Mouse (Mus musculus): ENCODE measurements around the gene Fam234a.
"Not testable (repeated sequence)": the region's sequence is repeated elsewhere in the genome, so short reads cannot be mapped to it uniquely, and the experiment has no call there.

Fam234a gene

GRCm38 (mm10) chr17:26175248-26175647 is 68.8 kb downstream of the Fam234a start:
- not testable (repeated sequence) for DNase-seq (ENCODE audit: low spot score in 2 of 2)

DNA sequence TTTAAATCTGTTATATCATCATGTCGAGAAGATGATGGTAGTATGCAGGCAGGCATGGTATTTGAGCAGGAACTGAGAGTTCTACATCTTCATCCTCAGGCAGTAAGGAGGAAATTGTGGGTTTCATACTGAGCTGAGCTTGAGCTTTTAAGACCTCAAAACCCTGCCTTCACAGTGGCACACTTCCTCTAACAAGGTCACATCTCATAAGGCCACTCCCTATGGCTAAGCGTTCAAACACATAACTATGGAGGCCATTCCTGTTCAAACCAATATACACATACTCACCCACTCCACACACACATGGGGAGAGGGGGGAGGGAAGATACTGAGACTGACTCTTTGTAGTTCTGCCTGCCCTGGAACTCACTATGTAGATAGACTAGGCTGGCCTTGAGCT is 76.0 kb downstream of the Fam234a start:
- DNase-seq (ENCODE audit: low spot score in 2 of 2): no peak

GRCm38 (mm10) chr17:26162736-26163135 is 81.3 kb downstream of the Fam234a start:
- no peak for DNase-seq (ENCODE audit: low spot score in 2 of 2)

All from urinary bladder, postnatal 36 days (tissue).